Mouse (Mus musculus): ENCODE measurements around the gene Cd300a. TPM values are rescaled to one million over a fixed set of nuclear protein-coding genes. Genes with fewer than 3 reads are reported as not detected.
A peak's percentile ranks its signal among the peaks of the same experiment; 100 is the strongest.

The Cd300a gene
- polyA plus RNA-seq, 1 experiment = 5.2 TPM

- Histone ChIP-seq H3K27ac (ENCODE audit: insufficient read depth, low read length) (no peak overlapping the region), H3K4me1 (ENCODE audit: control insufficient read depth, insufficient read depth, low read length) (peaks cover 23% of the 10 kb centered on the region; the same call in 1 of the 2 replicates), H3K27me3 (ENCODE audit: control insufficient read depth, insufficient read depth, low read length) (no peaks in the 10 kb centered on the region), H3K4me3 (replicated peaks; ENCODE audit: insufficient read depth, low read depth, low read length) (no peak overlapping the region)
- peak in 1 of 2 experiments; percentile 27 for DNase-seq
- WGBS = 87% methylated on average over 2 of the region's 2 CpGs
- TF ChIP-seq POLR2A (IDR thresholded peaks at IDR 0.05; ENCODE audit: borderline replicate concordance, insufficient read depth, low read length) (no peak), CTCF (IDR thresholded peaks at IDR 0.05; ENCODE audit: borderline replicate concordance, insufficient read depth, low read depth, low read length) (peak; percentile 62; the same call in 1 of the 2 replicates)
These were observed 31.2 kb upstream of the Cd300a start for GRCm38 (mm10) chr11:114858641-114859040.

- Histone ChIP-seq H3K27me3 (ENCODE audit: control insufficient read depth, insufficient read depth, low read length) (no peaks in the 10 kb centered on the region), H3K4me3 (replicated peaks; ENCODE audit: insufficient read depth, low read depth, low read length) (no peak overlapping the region), H3K27ac (ENCODE audit: insufficient read depth, low read length) (peak overlapping the region; percentile 50; the same call in 1 of the 2 replicates), H3K4me1 (ENCODE audit: control insufficient read depth, insufficient read depth, low read length) (peaks cover 36% of the 10 kb centered on the region)
- DNase-seq = peak in 1 of 2 experiments; percentile 21
- WGBS = 17% methylated on average over 2 of the region's 2 CpGs
- TF ChIP-seq POLR2A (IDR thresholded peaks at IDR 0.05; ENCODE audit: borderline replicate concordance, insufficient read depth, low read length) (no peak), CTCF (IDR thresholded peaks at IDR 0.05; ENCODE audit: borderline replicate concordance, insufficient read depth, low read depth, low read length) (no peak)
These were observed 28.8 kb upstream of the Cd300a start for GRCm38 (mm10) chr11:114861057-114861456.

DNA sequence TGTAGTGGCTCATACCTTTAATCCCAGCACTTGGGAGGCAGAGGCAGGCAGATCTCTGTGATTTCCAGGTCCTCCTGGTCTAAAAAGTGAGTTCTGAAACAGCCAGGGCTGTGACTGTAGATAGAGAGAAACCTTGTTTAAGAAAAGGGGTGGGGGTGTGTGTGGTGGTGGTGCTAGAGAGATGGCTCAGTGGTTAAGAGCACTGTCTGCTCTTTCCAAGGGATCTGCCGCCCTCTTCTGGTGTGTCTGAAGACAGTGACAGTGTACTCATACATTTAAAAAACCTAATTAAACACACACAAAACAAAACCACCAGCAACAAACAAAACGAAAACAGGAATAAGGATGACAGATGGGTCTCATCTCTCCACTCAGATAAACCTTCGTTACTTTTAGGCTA is 27.2 kb upstream of the Cd300a start:
- WGBS = 42% methylated on average over 3 of the region's 3 CpGs
- peak in 1 of 2 experiments; percentile 9 for DNase-seq
- no peak overlapping the region for H3K27ac ChIP-seq (ENCODE audit: insufficient read depth, low read length)
- no peaks in the 10 kb centered on the region for H3K27me3 ChIP-seq (ENCODE audit: control insufficient read depth, insufficient read depth, low read length)
- TF ChIP-seq POLR2A (IDR thresholded peaks at IDR 0.05; ENCODE audit: borderline replicate concordance, insufficient read depth, low read length) (no peak), CTCF (IDR thresholded peaks at IDR 0.05; ENCODE audit: borderline replicate concordance, insufficient read depth, low read depth, low read length) (no peak)
- H3K4me3 ChIP-seq (replicated peaks; ENCODE audit: insufficient read depth, low read depth, low read length) = no peak overlapping the region
- peaks cover 48% of the 10 kb centered on the region for H3K4me1 ChIP-seq (ENCODE audit: control insufficient read depth, insufficient read depth, low read length)

GRCm38 (mm10) chr11:114863918-114864420 is 25.9 kb upstream of the Cd300a start:
- Histone ChIP-seq H3K27ac (ENCODE audit: insufficient read depth, low read length) (no peak overlapping the region), H3K27me3 (ENCODE audit: control insufficient read depth, insufficient read depth, low read length) (no peaks in the 10 kb centered on the region), H3K4me1 (ENCODE audit: control insufficient read depth, insufficient read depth, low read length) (peaks cover 58% of the 10 kb centered on the region), H3K4me3 (replicated peaks; ENCODE audit: insufficient read depth, low read depth, low read length) (no peak overlapping the region)
- WGBS = 83% methylated on average over 21 of the region's 21 CpGs
- peak in 1 of 2 experiments; percentile 31 for DNase-seq
- TF ChIP-seq POLR2A (IDR thresholded peaks at IDR 0.05; ENCODE audit: borderline replicate concordance, insufficient read depth, low read length) (no peak), CTCF (IDR thresholded peaks at IDR 0.05; ENCODE audit: borderline replicate concordance, insufficient read depth, low read depth, low read length) (no peak)

DNA sequence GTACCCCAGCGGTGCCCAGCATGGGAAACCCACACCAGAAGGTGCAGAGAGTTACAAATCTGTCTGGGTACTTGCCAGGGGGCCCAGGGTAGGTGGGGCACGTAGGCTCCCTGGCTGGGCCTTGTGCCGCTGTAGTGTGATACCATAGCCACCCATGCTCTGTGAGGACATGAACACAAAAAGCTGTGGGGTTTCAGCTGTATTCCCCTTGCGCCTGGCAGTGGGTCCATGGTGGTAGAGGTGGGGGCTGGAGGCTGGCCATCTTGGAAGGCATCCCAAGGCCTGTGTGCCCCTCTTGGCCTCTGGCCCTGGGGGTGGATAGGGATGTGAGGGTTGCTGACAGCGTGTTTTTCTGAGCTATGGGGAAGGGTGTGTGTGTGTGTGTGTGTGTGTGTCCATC is 23.8 kb upstream of the Cd300a start:
- peak overlapping the region; percentile 95 for H3K27ac ChIP-seq (ENCODE audit: insufficient read depth, low read length)
- WGBS = 8% methylated on average over 5 of the region's 5 CpGs
- no peaks in the 10 kb centered on the region for H3K27me3 ChIP-seq (ENCODE audit: control insufficient read depth, insufficient read depth, low read length)
- peak; percentile 47 to 67 for DNase-seq
- H3K4me1 ChIP-seq (ENCODE audit: control insufficient read depth, insufficient read depth, low read length) = peaks cover 72% of the 10 kb centered on the region
- TF ChIP-seq POLR2A (IDR thresholded peaks at IDR 0.05; ENCODE audit: borderline replicate concordance, insufficient read depth, low read length) = no peak
- TF ChIP-seq CTCF (IDR thresholded peaks at IDR 0.05; ENCODE audit: borderline replicate concordance, insufficient read depth, low read depth, low read length) = no peak
- peak overlapping the region; percentile 7 for H3K4me3 ChIP-seq (replicated peaks; ENCODE audit: insufficient read depth, low read depth, low read length)

GRCm38 (mm10) chr11:114866486-114867360 is 23.1 kb upstream of the Cd300a start:
- WGBS = 20% methylated on average over 10 of the region's 10 CpGs
- Histone ChIP-seq H3K4me3 (replicated peaks; ENCODE audit: insufficient read depth, low read depth, low read length) (no peak overlapping the region), H3K27ac (ENCODE audit: insufficient read depth, low read length) (peak overlapping the region; percentile 95), H3K27me3 (ENCODE audit: control insufficient read depth, insufficient read depth, low read length) (no peaks in the 10 kb centered on the region), H3K4me1 (ENCODE audit: control insufficient read depth, insufficient read depth, low read length) (peaks cover 76% of the 10 kb centered on the region)
- peak; percentile 83 to 86 for DNase-seq
- no peak for TF ChIP-seq POLR2A (IDR thresholded peaks at IDR 0.05; ENCODE audit: borderline replicate concordance, insufficient read depth, low read length)
- TF ChIP-seq CTCF (IDR thresholded peaks at IDR 0.05; ENCODE audit: borderline replicate concordance, insufficient read depth, low read depth, low read length) = no peak

DNA sequence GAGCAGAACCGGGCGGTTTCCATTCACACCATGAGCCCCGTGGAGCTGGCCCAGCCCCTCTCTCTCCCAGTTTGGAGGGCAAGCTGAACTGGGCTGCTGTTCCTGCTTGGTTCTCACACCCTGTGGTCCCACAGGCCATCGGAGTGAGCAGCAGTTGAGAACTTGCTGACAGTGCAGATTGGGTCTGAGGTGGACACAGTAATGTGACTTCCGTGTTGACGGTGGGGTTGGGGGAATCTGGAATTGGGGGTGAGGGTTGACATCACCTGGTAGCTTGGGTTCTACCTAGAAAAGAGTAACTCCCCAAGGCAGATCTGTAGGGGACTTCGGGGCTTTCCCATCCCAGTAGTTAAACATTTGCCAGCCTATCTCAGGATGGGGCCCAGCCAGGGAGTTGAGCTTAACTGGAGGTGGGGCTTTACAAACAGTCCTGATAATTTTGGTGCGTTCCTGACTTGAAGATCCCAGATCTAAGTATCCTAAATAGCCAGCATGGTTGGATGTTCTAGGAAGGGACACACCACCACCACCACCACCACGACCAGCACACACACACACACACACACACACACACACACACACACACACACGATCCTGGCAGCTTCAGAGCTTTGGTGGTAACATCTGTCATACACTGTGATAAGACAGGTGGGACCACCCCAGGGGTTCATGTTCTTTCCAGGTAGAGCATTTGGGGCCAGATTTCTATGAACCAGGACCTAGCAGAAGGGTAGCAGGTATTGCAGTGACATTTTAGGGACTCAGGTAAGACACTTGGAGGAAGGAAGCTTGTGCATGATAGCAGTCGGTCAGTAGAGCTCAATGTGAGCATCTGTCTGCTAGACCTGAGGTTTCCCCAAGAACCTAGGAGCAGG is 22.2 kb upstream of the Cd300a start:
- peak in 1 of 2 experiments; percentile 78 for DNase-seq
- peaks cover 78% of the 10 kb centered on the region for H3K4me1 ChIP-seq (ENCODE audit: control insufficient read depth, insufficient read depth, low read length)
- H3K27ac ChIP-seq (ENCODE audit: insufficient read depth, low read length) = peak overlapping the region; percentile 95
- 15% methylated on average over 11 of the region's 11 CpGs for WGBS
- H3K4me3 ChIP-seq (replicated peaks; ENCODE audit: insufficient read depth, low read depth, low read length) = no peak overlapping the region
- no peaks in the 10 kb centered on the region for H3K27me3 ChIP-seq (ENCODE audit: control insufficient read depth, insufficient read depth, low read length)
- TF ChIP-seq POLR2A (IDR thresholded peaks at IDR 0.05; ENCODE audit: borderline replicate concordance, insufficient read depth, low read length) (no peak), CTCF (IDR thresholded peaks at IDR 0.05; ENCODE audit: borderline replicate concordance, insufficient read depth, low read depth, low read length) (no peak)
